Mouse (Mus musculus): ENCODE data around the gene 4632433K11Rik.

GRCm38 (mm10) chr7:5052438-5052837 lies 18.5 kb downstream of the 4632433K11Rik start:
- TF ChIP-seq POLR2A (IDR thresholded peaks at IDR 0.05; ENCODE audit: insufficient read length, low read depth): no peak
- TF ChIP-seq MYOG (IDR thresholded peaks at IDR 0.05; ENCODE audit: control insufficient read depth in 1 of 3, insufficient read depth in 1 of 3, insufficient read length in 2 of 3, low read depth in 2 of 3): no peak
- no peak for TF ChIP-seq E2F4 (IDR thresholded peaks at IDR 0.05; ENCODE audit: insufficient read depth)
- TF ChIP-seq MYOD1 (IDR thresholded peaks at IDR 0.05; ENCODE audit: control insufficient read depth in 1 of 3, insufficient read length in 2 of 3, low read depth in 2 of 3): no peak
